Mouse (Mus musculus) midbrain, postnatal 0 days (tissue): ENCODE measurements around the gene Map4k2. TPM values are rescaled to one million over a fixed set of nuclear protein-coding genes. Genes with fewer than 3 reads are reported as not detected.

Source experiments
- ATAC-seq: fragments of 200-750 bp; cut with Nextera tagmentation; 2 replicates; pipeline ENCODE4 v1.8.0; 2017; ENCODE audit warnings: moderate number of reproducible peaks, mild to moderate bottlenecking, moderate TSS enrichment, moderate library complexity; ENCODE audit not compliant: low FRiP score
- DNase-seq: peaks from one replicate; pipeline ENCODE4 v3.0.0-alpha.2; 2015; ENCODE audit warnings: low spot score
- H3K27ac ChIP-seq: fragments of 300-500 bp; sonication (generic); 2 replicates; pipeline ENCODE4 v1.5.1; 2014; ENCODE audit warnings: low read depth, mild to moderate bottlenecking, low read length, mixed read lengths
- H3K27me3 ChIP-seq: fragments of 300-500 bp; sonication (generic); 2 replicates; pipeline ENCODE4 v1.6.1; 2014; ENCODE audit warnings: low read length, control low read depth, mixed read lengths; ENCODE audit not compliant: insufficient read depth
- H3K36me3 ChIP-seq: fragments of 300-500 bp; sonication (generic); 2 replicates; pipeline ENCODE4 v1.6.1; 2014; ENCODE audit warnings: low read length, control low read depth, mixed read lengths; ENCODE audit not compliant: insufficient read depth
- H3K4me1 ChIP-seq: fragments of 300-500 bp; sonication (generic); 2 replicates; pipeline ENCODE4 v1.6.1; 2014; ENCODE audit warnings: mild to moderate bottlenecking, control low read depth, antibody characterized with exemption, low read length, mixed read lengths; ENCODE audit not compliant: insufficient read depth
- H3K4me2 ChIP-seq: fragments of 300-500 bp; sonication (generic); 2 replicates; pipeline ENCODE4 v1.6.1; 2014; ENCODE audit warnings: low read depth, mild to moderate bottlenecking, low read length, mixed read lengths; ENCODE audit not compliant: poor library complexity, severe bottlenecking
- H3K4me3 ChIP-seq: fragments of 300-500 bp; sonication (generic); 2 replicates; pipeline ENCODE4 v1.5.1; 2014; ENCODE audit warnings: low read depth, mild to moderate bottlenecking, low read length, moderate library complexity
- H3K9ac ChIP-seq: fragments of 300-500 bp; sonication (generic); replicated peaks from 2 replicates; pipeline ENCODE4 v1.6.1; 2014; ENCODE audit warnings: mild to moderate bottlenecking, low read length, moderate library complexity, mixed read lengths; ENCODE audit not compliant: poor library complexity, severe bottlenecking
- H3K9me3 ChIP-seq: fragments of 300-500 bp; sonication (generic); 2 replicates; pipeline ENCODE4 v1.6.1; 2016; ENCODE audit warnings: low read length, control low read depth
- CTCF ChIP-seq: IDR thresholded peaks from 2 replicates; pipeline ENCODE4 v1.5.1; 2016; ENCODE audit warnings: antibody characterized with exemption, mild to moderate bottlenecking
- WGBS: fragments of 180-500 bp; shearing (Covaris S2); extraction: QIAGEN DNeasy Blood & Tissue Kit; methylation state at CpG from one replicate; pipeline ENCODE4 v1.1.7; 2014; 5-methylcytosine and 5-hydroxymethylcytosine counted together
- polyA plus RNA-seq: library from polyadenylated mRNA; unstranded; fragments of >200 nt; fragmentation: Nextera tagmentation; extraction: Ambion mirVana; gene quantifications from 2 replicates; pipeline ENCODE4 v1.2.1, GENCODE M21; 2015
- total RNA-seq: library from RNA; depleted of rRNA; stranded (reverse); fragments of >200 nt; gene quantifications from 2 replicates; pipeline ENCODE4 v1.2.3, GENCODE M21; 2014

The Map4k2 gene
- total and polyA plus RNA-seq, 2 experiments from 2014 or later = 18.1 to 86.8 TPM

GRCm38 (mm10) chr19:6346661-6347060, 5.7 kb downstream of the Map4k2 start:
- no peaks in the 10 kb centered on the region for H3K27me3 ChIP-seq
- 90% methylated on average over 10 of the region's 10 CpGs for WGBS
- H3K9me3 ChIP-seq = no peaks in the 10 kb centered on the region
- H3K36me3 ChIP-seq = peaks cover 64% of the 10 kb centered on the region
- DNase-seq (no peak), ATAC-seq (no peak)
- H3K4me2 ChIP-seq = no peak overlapping the region
- H3K9ac ChIP-seq = no peak overlapping the region
- no peaks in the 10 kb centered on the region for H3K4me1 ChIP-seq
- H3K27ac ChIP-seq = no peak overlapping the region
- H3K4me3 ChIP-seq = no peak overlapping the region
- TF ChIP-seq CTCF = no peak

GRCm38 (mm10) chr19:6347615-6348014, 6.7 kb downstream of the Map4k2 start:
- no peaks in the 10 kb centered on the region for H3K27me3 ChIP-seq
- H3K4me2 ChIP-seq = no peak overlapping the region
- no peak overlapping the region for H3K4me3 ChIP-seq
- H3K36me3 ChIP-seq = peaks cover 64% of the 10 kb centered on the region
- 94% methylated on average over 4 of the region's 4 CpGs for WGBS
- H3K9ac ChIP-seq = no peak overlapping the region
- DNase-seq (no peak), ATAC-seq (no peak)
- H3K27ac ChIP-seq = no peak overlapping the region
- H3K9me3 ChIP-seq = no peaks in the 10 kb centered on the region
- no peak for TF ChIP-seq CTCF
- H3K4me1 ChIP-seq = no peaks in the 10 kb centered on the region

- Histone ChIP-seq H3K9me3 (no peaks in the 10 kb centered on the region), H3K36me3 (peaks cover 61% of the 10 kb centered on the region), H3K4me1 (no peaks in the 10 kb centered on the region), H3K4me3 (no peak overlapping the region), H3K27me3 (no peaks in the 10 kb centered on the region), H3K27ac (no peak overlapping the region), H3K4me2 (no peak overlapping the region), H3K9ac (no peak overlapping the region)
- WGBS = 51% methylated on average over 9 of the region's 9 CpGs
- TF ChIP-seq CTCF = no peak
- no peak for ATAC-seq
- no peak for DNase-seq
Observed at GRCm38 (mm10) chr19:6348717-6349116, 7.8 kb downstream of the Map4k2 start.

GRCm38 (mm10) chr19:6349215-6349983, 8.5 kb downstream of the Map4k2 start:
- H3K36me3 ChIP-seq = peaks cover 61% of the 10 kb centered on the region
- no peak overlapping the region for H3K9ac ChIP-seq
- DNase-seq = no peak
- H3K4me3 ChIP-seq = no peak overlapping the region
- H3K9me3 ChIP-seq = no peaks in the 10 kb centered on the region
- no peak for ATAC-seq
- H3K27ac ChIP-seq = no peak overlapping the region
- WGBS = 47% methylated on average over 14 of the region's 14 CpGs
- H3K4me1 ChIP-seq = no peaks in the 10 kb centered on the region
- H3K27me3 ChIP-seq = no peaks in the 10 kb centered on the region
- TF ChIP-seq CTCF = no peak
- H3K4me2 ChIP-seq = no peak overlapping the region

GRCm38 (mm10) chr19:6351431-6352106, 10.6 kb downstream of the Map4k2 start:
- ATAC-seq (no peak), DNase-seq (no peak)
- H3K27me3 ChIP-seq = no peaks in the 10 kb centered on the region
- 66% methylated on average over 14 of the region's 14 CpGs for WGBS
- H3K9ac ChIP-seq = no peak overlapping the region
- H3K36me3 ChIP-seq = peaks cover 39% of the 10 kb centered on the region
- H3K9me3 ChIP-seq = no peaks in the 10 kb centered on the region
- H3K4me1 ChIP-seq = no peaks in the 10 kb centered on the region
- TF ChIP-seq CTCF = no peak
- no peak overlapping the region for H3K27ac ChIP-seq
- no peak overlapping the region for H3K4me2 ChIP-seq
- no peak overlapping the region for H3K4me3 ChIP-seq

GRCm38 (mm10) chr19:6352107-6352505, 11.2 kb downstream of the Map4k2 start:
- TF ChIP-seq CTCF = no peak
- Histone ChIP-seq H3K9me3 (no peaks in the 10 kb centered on the region), H3K9ac (no peak overlapping the region), H3K4me3 (no peak overlapping the region), H3K4me2 (no peak overlapping the region), H3K27ac (no peak overlapping the region), H3K27me3 (no peaks in the 10 kb centered on the region), H3K36me3 (peaks cover 36% of the 10 kb centered on the region), H3K4me1 (no peaks in the 10 kb centered on the region)
- DNase-seq = no peak
- no peak for ATAC-seq
- WGBS = 95% methylated on average over 2 of the region's 2 CpGs
